Mouse (Mus musculus) ovary, adult 2 months (tissue): ENCODE results near the gene Siglec1. TPM values are rescaled to one million over a fixed set of nuclear protein-coding genes. Genes with fewer than 3 reads are reported as not detected.

Source experiments
- polyA plus RNA-seq: library from polyadenylated mRNA; depleted of rRNA; stranded (reverse); fragments of >200 nt; gene quantifications from 2 replicates; pipeline ENCODE4 v1.2.3, GENCODE M21; 2012; rRNA removed

Gene Siglec1
- polyA plus RNA-seq: 20.0 and 22.6 TPM in 2 replicates

GRCm38 (mm10) chr2:131086667-131087390, at the start of gene Siglec1:
Gene Siglec1 (minus strand): TSS chr2:131086765.

GRCm38 (mm10) chr2:131132930-131133547, 46.5 kb upstream of the Siglec1 start, which contains the start of gene Gm11037:
Gene Gm11037 (plus strand): TSS chr2:131133497.

GRCm38 (mm10) chr2:131127161-131127730, 40.7 kb upstream of the Siglec1 start, which contains the start of gene Hspa12b:
Gene Hspa12b (plus strand): TSS chr2:131127280.

GRCm38 (mm10) chr2:131063404-131063864, 23.1 kb downstream of the Siglec1 start, which contains the start of gene Adam33:
Gene Adam33 (minus strand): TSS chr2:131063814.

GRCm38 (mm10) chr2:131042988-131043387, 43.6 kb downstream of the Siglec1 start, which contains the start of gene Gfra4:
Gene Gfra4 (minus strand): TSS chr2:131043088.

Other genes with a start within 250 kb of the Siglec1 start
- gene 4930402H24Rik, start 180.4 kb downstream of the Siglec1 start, polyA plus RNA-seq: 56.1 and 58.9 TPM in 2 replicates
- gene Atrn, start 180.3 kb downstream of the Siglec1 start, polyA plus RNA-seq: 16.3 and 21.1 TPM in 2 replicates
- gene Gfra4, start 43.7 kb downstream of the Siglec1 start, polyA plus RNA-seq: 58.1 and 88.6 TPM in 2 replicates
- gene Adam33, start 23.0 kb downstream of the Siglec1 start, polyA plus RNA-seq: 52.5 and 54.7 TPM in 2 replicates
- gene Hspa12b, start 40.5 kb upstream of the Siglec1 start, polyA plus RNA-seq: 19.0 and 21.7 TPM in 2 replicates
- not detected in 2 replicates for gene Gm11037, start 46.7 kb upstream of the Siglec1 start, polyA plus RNA-seq
- 185 and 192 TPM in 2 replicates for gene 1700037H04Rik, start 73.3 kb upstream of the Siglec1 start, polyA plus RNA-seq
- 102 and 138 TPM in 2 replicates for gene Cenpb, start 93.3 kb upstream of the Siglec1 start, polyA plus RNA-seq
- 33.2 and 38.4 TPM in 2 replicates for gene Cdc25b, start 100.2 kb upstream of the Siglec1 start, polyA plus RNA-seq
- gene Spef1, start 100.5 kb upstream of the Siglec1 start, polyA plus RNA-seq: 23.8 and 27.1 TPM in 2 replicates
- gene Ap5s1, start 120.3 kb upstream of the Siglec1 start, polyA plus RNA-seq: 47.3 and 50.6 TPM in 2 replicates
- gene Mavs, start 147.3 kb upstream of the Siglec1 start, polyA plus RNA-seq: 80.6 and 99.1 TPM in 2 replicates
- gene Pank2, start 175.7 kb upstream of the Siglec1 start, polyA plus RNA-seq: 18.0 and 22.6 TPM in 2 replicates